Mouse (Mus musculus): ENCODE results near the gene Plagl1. TPM values are rescaled to one million over a fixed set of nuclear protein-coding genes. Genes with fewer than 3 reads are reported as not detected.

Gene Plagl1
- polyA plus RNA-seq, 1 experiment from 2014 or later = 153 TPM

- Histone ChIP-seq H3K9me3 (ENCODE audit: control insufficient read depth, low read length) (no peaks in the 10 kb centered on the region), H3K4me3 (ENCODE audit: low read depth, low read length) (no peak overlapping the region), H3K27ac (ENCODE audit: low read depth, low read length) (no peak overlapping the region), H3K4me1 (replicated peaks; ENCODE audit: control insufficient read depth, insufficient read depth, low read length) (peaks cover 53% of the 10 kb centered on the region), H3K27me3 (ENCODE audit: control insufficient read depth, insufficient read depth, low read length) (no peaks in the 10 kb centered on the region), H3K9ac (ENCODE audit: low read length) (no peak overlapping the region), H3K4me2 (ENCODE audit: low read depth, low read length, severe bottlenecking) (no peak overlapping the region), H3K36me3 (ENCODE audit: control insufficient read depth, insufficient read depth, low read length) (no peaks in the 10 kb centered on the region)
- WGBS = 78% methylated on average over 4 of the region's 4 CpGs
- no peak for ATAC-seq (replicated peaks; ENCODE audit: low FRiP score)
- no peak for DNase-seq (ENCODE audit: low spot score)
These were observed 53.3 kb downstream of the Plagl1 start for GRCm38 (mm10) chr10:13113641-13114040.

- 14% methylated on average over 4 of the region's 4 CpGs for WGBS
- DNase-seq (ENCODE audit: low spot score) = no peak
- peak overlapping the region; percentile 20; the same call in 1 of the 2 replicates for H3K9ac ChIP-seq (ENCODE audit: low read length)
- peaks cover 52% of the 10 kb centered on the region for H3K4me1 ChIP-seq (replicated peaks; ENCODE audit: control insufficient read depth, insufficient read depth, low read length)
- no peak overlapping the region for H3K4me3 ChIP-seq (ENCODE audit: low read depth, low read length)
- ATAC-seq (replicated peaks; ENCODE audit: low FRiP score) = peak; percentile 73
- H3K27me3 ChIP-seq (ENCODE audit: control insufficient read depth, insufficient read depth, low read length) = no peaks in the 10 kb centered on the region
- H3K4me2 ChIP-seq (ENCODE audit: low read depth, low read length, severe bottlenecking) = peak overlapping the region; percentile 34; the same call in 1 of the 2 replicates
- no peaks in the 10 kb centered on the region for H3K9me3 ChIP-seq (ENCODE audit: control insufficient read depth, low read length)
- peak overlapping the region; percentile 73 for H3K27ac ChIP-seq (ENCODE audit: low read depth, low read length)
- no peaks in the 10 kb centered on the region for H3K36me3 ChIP-seq (ENCODE audit: control insufficient read depth, insufficient read depth, low read length)
These were observed 54.7 kb downstream of the Plagl1 start for GRCm38 (mm10) chr10:13115030-13115429.

- peaks cover 49% of the 10 kb centered on the region for H3K4me1 ChIP-seq (replicated peaks; ENCODE audit: control insufficient read depth, insufficient read depth, low read length)
- 23% methylated on average over 9 of the region's 9 CpGs for WGBS
These were observed 56.7 kb downstream of the Plagl1 start for GRCm38 (mm10) chr10:13116706-13117665.

GRCm38 (mm10) chr10:13118024-13118769, 57.9 kb downstream of the Plagl1 start:
- 13% methylated on average over 7 of the region's 7 CpGs for WGBS
- no peak for DNase-seq (ENCODE audit: low spot score)
- Histone ChIP-seq H3K4me1 (replicated peaks; ENCODE audit: control insufficient read depth, insufficient read depth, low read length) (peaks cover 49% of the 10 kb centered on the region), H3K9me3 (ENCODE audit: control insufficient read depth, low read length) (no peaks in the 10 kb centered on the region), H3K4me3 (ENCODE audit: low read depth, low read length) (no peak overlapping the region), H3K36me3 (ENCODE audit: control insufficient read depth, insufficient read depth, low read length) (no peaks in the 10 kb centered on the region; the same call in 1 of the 2 replicates), H3K4me2 (ENCODE audit: low read depth, low read length, severe bottlenecking) (no peak overlapping the region), H3K9ac (ENCODE audit: low read length) (no peak overlapping the region), H3K27me3 (ENCODE audit: control insufficient read depth, insufficient read depth, low read length) (no peaks in the 10 kb centered on the region), H3K27ac (ENCODE audit: low read depth, low read length) (peak overlapping the region; percentile 79)
- no peak for ATAC-seq (replicated peaks; ENCODE audit: low FRiP score)

More at GRCm38 (mm10) chr10:13116706-13117665, 56.7 kb downstream of the Plagl1 start:
- peak; percentile 87 for DNase-seq (ENCODE audit: low spot score)
- 0 out of 2 replicates have a peak overlapping the region, but pooled peaks have one; percentile 21 for H3K4me2 ChIP-seq (ENCODE audit: low read depth, low read length, severe bottlenecking)
- no peak overlapping the region for H3K4me3 ChIP-seq (ENCODE audit: low read depth, low read length)
- peak; percentile 94 for ATAC-seq (replicated peaks; ENCODE audit: low FRiP score)
- no peak overlapping the region for H3K9ac ChIP-seq (ENCODE audit: low read length)
- no peaks in the 10 kb centered on the region for H3K27me3 ChIP-seq (ENCODE audit: control insufficient read depth, insufficient read depth, low read length)
- H3K9me3 ChIP-seq (ENCODE audit: control insufficient read depth, low read length) = no peaks in the 10 kb centered on the region
- peak overlapping the region; percentile 79 for H3K27ac ChIP-seq (ENCODE audit: low read depth, low read length)
- H3K36me3 ChIP-seq (ENCODE audit: control insufficient read depth, insufficient read depth, low read length) = no peaks in the 10 kb centered on the region; the same call in 1 of the 2 replicates

- H3K9me3 ChIP-seq (ENCODE audit: control insufficient read depth, low read length) = no peaks in the 10 kb centered on the region
- no peaks in the 10 kb centered on the region; the same call in 1 of the 2 replicates for H3K36me3 ChIP-seq (ENCODE audit: control insufficient read depth, insufficient read depth, low read length)
- DNase-seq (ENCODE audit: low spot score) (no peak), ATAC-seq (replicated peaks; ENCODE audit: low FRiP score) (peak; percentile 22; the same call in 1 of the 2 replicates)
- peaks cover 46% of the 10 kb centered on the region for H3K4me1 ChIP-seq (replicated peaks; ENCODE audit: control insufficient read depth, insufficient read depth, low read length)
- peak overlapping the region; percentile 79; the same call in 1 of the 2 replicates for H3K27ac ChIP-seq (ENCODE audit: low read depth, low read length)
- H3K9ac ChIP-seq (ENCODE audit: low read length) = no peak overlapping the region; the same call in 1 of the 2 replicates
- no peak overlapping the region for H3K4me2 ChIP-seq (ENCODE audit: low read depth, low read length, severe bottlenecking)
- H3K27me3 ChIP-seq (ENCODE audit: control insufficient read depth, insufficient read depth, low read length) = no peaks in the 10 kb centered on the region
- WGBS = 12% methylated on average over 5 of the region's 5 CpGs
- H3K4me3 ChIP-seq (ENCODE audit: low read depth, low read length) = no peak overlapping the region
These were observed 58.4 kb downstream of the Plagl1 start for GRCm38 (mm10) chr10:13118770-13119102.

GRCm38 (mm10) chr10:13119300-13119699, 59.0 kb downstream of the Plagl1 start:
- Histone ChIP-seq H3K9ac (ENCODE audit: low read length) (no peak overlapping the region), H3K9me3 (ENCODE audit: control insufficient read depth, low read length) (no peaks in the 10 kb centered on the region), H3K27me3 (ENCODE audit: control insufficient read depth, insufficient read depth, low read length) (no peaks in the 10 kb centered on the region), H3K36me3 (ENCODE audit: control insufficient read depth, insufficient read depth, low read length) (no peaks in the 10 kb centered on the region; the same call in 1 of the 2 replicates), H3K4me3 (ENCODE audit: low read depth, low read length) (no peak overlapping the region), H3K27ac (ENCODE audit: low read depth, low read length) (peak overlapping the region; percentile 79; the same call in 1 of the 2 replicates), H3K4me1 (replicated peaks; ENCODE audit: control insufficient read depth, insufficient read depth, low read length) (peaks cover 44% of the 10 kb centered on the region), H3K4me2 (ENCODE audit: low read depth, low read length, severe bottlenecking) (no peak overlapping the region)
- no peak for DNase-seq (ENCODE audit: low spot score)
- ATAC-seq (replicated peaks; ENCODE audit: low FRiP score) = no peak
- WGBS = 43% methylated on average over 2 of the region's 2 CpGs

GRCm38 (mm10) chr10:13125811-13126210, 65.5 kb downstream of the Plagl1 start:
- no peaks in the 10 kb centered on the region for H3K27me3 ChIP-seq (ENCODE audit: control insufficient read depth, insufficient read depth, low read length)
- no peak overlapping the region for H3K9ac ChIP-seq (ENCODE audit: low read length)
- H3K36me3 ChIP-seq (ENCODE audit: control insufficient read depth, insufficient read depth, low read length) = peaks cover 3% of the 10 kb centered on the region
- no peak overlapping the region for H3K27ac ChIP-seq (ENCODE audit: low read depth, low read length)
- DNase-seq (ENCODE audit: low spot score) = no peak
- WGBS = 65% methylated on average over 3 of the region's 3 CpGs
- no peak overlapping the region for H3K4me3 ChIP-seq (ENCODE audit: low read depth, low read length)
- no peak for ATAC-seq (replicated peaks; ENCODE audit: low FRiP score)
- H3K4me2 ChIP-seq (ENCODE audit: low read depth, low read length, severe bottlenecking) = no peak overlapping the region
- no peaks in the 10 kb centered on the region for H3K4me1 ChIP-seq (replicated peaks; ENCODE audit: control insufficient read depth, insufficient read depth, low read length)
- H3K9me3 ChIP-seq (ENCODE audit: control insufficient read depth, low read length) = no peaks in the 10 kb centered on the region

GRCm38 (mm10) chr10:13127335-13127734, 67.0 kb downstream of the Plagl1 start:
- H3K27me3 ChIP-seq (ENCODE audit: control insufficient read depth, insufficient read depth, low read length) = no peaks in the 10 kb centered on the region
- no peak overlapping the region for H3K4me2 ChIP-seq (ENCODE audit: low read depth, low read length, severe bottlenecking)
- 76% methylated on average over 13 of the region's 13 CpGs for WGBS
- DNase-seq (ENCODE audit: low spot score) (no peak), ATAC-seq (replicated peaks; ENCODE audit: low FRiP score) (no peak)
- H3K4me3 ChIP-seq (ENCODE audit: low read depth, low read length) = no peak overlapping the region
- peaks cover 3% of the 10 kb centered on the region for H3K36me3 ChIP-seq (ENCODE audit: control insufficient read depth, insufficient read depth, low read length)
- no peak overlapping the region for H3K9ac ChIP-seq (ENCODE audit: low read length)
- H3K4me1 ChIP-seq (replicated peaks; ENCODE audit: control insufficient read depth, insufficient read depth, low read length) = no peaks in the 10 kb centered on the region
- H3K27ac ChIP-seq (ENCODE audit: low read depth, low read length) = no peak overlapping the region
- H3K9me3 ChIP-seq (ENCODE audit: control insufficient read depth, low read length) = no peaks in the 10 kb centered on the region

All from forebrain, embryonic 11.5 days (tissue).